Mouse (Mus musculus): Measurements from ENCODE around the gene Dbndd2.

The Dbndd2 gene

DNA sequence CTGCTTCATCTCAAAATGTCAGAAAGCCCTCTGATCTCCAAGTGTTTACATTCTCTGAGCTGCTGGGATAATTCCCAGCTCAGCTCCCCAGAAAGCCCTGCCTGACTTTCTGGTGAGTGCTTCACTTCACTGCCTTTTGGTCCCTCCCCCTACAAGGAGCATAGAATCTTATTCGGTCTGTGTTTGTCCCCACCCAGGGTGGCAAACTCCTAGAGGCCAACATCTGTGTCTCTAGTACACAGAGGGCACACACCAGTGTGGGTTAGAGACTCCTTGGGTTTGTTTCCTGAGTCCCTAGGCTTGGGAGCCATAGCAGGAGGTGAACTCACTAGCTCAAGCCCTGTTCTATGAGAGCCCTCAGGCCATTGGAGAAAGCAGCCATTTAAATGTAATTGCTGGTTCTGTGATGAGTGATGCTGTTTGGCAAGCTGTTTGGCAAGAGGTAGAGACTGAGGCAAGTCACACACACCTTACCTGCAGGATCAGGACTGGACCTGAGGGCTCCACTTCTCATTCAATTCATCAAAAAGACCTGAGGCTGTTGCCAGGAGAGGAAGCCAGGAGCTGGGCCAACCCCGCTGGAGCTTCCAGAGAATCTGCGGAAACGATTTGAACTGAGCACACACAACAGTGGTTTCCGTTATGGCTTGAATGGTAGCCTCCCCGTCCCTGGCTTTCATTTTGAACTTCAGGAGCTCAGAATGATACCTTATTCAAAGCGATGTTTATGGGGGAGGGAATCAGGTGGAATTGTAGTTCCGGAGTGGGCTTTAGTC, 54.9 kb downstream of the Dbndd2 start:
- no peak for DNase-seq (ENCODE audit: low spot score)

DNA sequence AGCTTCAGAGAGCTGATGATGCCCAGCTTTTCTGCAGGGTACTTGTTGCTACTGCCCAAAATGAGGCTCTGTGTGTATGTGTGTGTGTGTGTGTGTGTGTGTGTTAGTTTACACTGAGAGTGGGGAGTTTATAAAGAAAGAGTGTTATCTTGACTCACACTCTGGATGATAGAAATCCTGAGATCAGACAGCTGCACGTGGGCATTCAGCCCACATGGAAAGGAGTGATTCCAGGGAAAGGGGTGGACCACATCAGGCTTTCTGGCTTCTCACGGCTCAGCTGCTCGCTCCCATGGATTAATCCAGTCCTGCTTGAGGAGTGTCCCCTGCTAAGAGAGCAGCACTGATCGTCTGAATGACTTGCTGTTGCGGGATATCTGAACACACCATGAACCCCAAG, 56.2 kb downstream of the Dbndd2 start:
- peak; percentile 54 for DNase-seq (ENCODE audit: low spot score)

DNA sequence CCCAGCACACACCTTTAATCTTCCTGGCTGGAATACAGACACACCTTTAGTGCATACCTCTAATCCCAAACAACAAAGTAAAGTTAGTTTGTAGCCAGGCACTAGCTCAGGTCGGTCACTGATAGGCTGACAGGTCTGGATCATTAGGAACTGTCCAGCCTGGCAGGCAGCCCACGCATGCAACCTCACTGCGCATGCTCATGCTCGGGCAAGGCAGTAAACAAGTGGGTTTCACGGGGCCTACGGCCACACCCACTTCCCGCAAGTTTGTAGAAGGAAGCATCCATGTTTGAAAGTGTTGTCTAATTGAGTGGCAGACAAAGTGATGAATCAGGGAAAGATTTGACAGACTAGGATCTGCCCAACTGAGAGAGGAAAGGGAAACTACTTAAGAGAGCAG, 56.7 kb downstream of the Dbndd2 start:
- DNase-seq (ENCODE audit: low spot score) = no peak

Data from layer of hippocampus, adult 11-12 months (tissue).